Mouse (Mus musculus) T-helper 2 cell (primary cell): ENCODE data around the gene Slamf6.
"Not testable (repeated sequence)": the region's sequence is repeated elsewhere in the genome, so short reads cannot be mapped to it uniquely, and the experiment has no call there.

ENCODE experiments used
- in situ Hi-C: fragments of 300-600 bp; cut with MboI, MseI; formaldehyde crosslinking; loops from one replicate; pipeline ENCODE4 v1.15.1; 2025; ENCODE audit warnings: high pct_unique_total_duplicates

Slamf6 gene

GRCm38 (mm10) chr1:171955071-171955470 lies 37.8 kb downstream of the Slamf6 start:
- in situ Hi-C loops = no loop called here

- in situ Hi-C loops = no loop called here
Measured at GRCm38 (mm10) chr1:171957411-171957810, 40.1 kb downstream of the Slamf6 start.

GRCm38 (mm10) chr1:171960726-171961125 lies 43.4 kb downstream of the Slamf6 start:
- in situ Hi-C loops = no loop called here

DNA sequence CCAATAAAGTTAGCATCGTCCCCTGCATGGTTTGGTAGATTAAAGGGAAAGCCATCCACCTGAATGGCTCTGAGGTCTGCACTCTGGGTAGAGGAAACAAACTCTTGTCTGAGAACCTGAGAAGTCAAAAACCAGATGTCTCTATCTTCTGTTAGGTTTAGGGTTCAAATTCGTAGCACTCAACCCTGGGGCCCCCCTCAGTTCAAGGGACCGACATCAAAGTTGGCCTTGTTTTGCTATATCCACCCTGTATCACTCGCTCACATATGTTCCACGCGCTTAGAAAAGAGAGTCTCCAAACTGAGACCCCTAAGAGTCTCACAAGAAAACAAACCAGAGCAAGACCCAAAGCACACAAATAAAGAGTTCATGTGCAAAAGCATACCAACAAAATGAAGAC lies 44.4 kb downstream of the Slamf6 start:
- in situ Hi-C loops = no loop called here

- in situ Hi-C loops = no loop called here
Measured at GRCm38 (mm10) chr1:171963613-171964012, 46.3 kb downstream of the Slamf6 start.

GRCm38 (mm10) chr1:171966054-171966790 lies 48.9 kb downstream of the Slamf6 start:
- in situ Hi-C loops = no loop called here

- in situ Hi-C loops = no loop called here
Measured at GRCm38 (mm10) chr1:171969221-171969620, 51.9 kb downstream of the Slamf6 start.

DNA sequence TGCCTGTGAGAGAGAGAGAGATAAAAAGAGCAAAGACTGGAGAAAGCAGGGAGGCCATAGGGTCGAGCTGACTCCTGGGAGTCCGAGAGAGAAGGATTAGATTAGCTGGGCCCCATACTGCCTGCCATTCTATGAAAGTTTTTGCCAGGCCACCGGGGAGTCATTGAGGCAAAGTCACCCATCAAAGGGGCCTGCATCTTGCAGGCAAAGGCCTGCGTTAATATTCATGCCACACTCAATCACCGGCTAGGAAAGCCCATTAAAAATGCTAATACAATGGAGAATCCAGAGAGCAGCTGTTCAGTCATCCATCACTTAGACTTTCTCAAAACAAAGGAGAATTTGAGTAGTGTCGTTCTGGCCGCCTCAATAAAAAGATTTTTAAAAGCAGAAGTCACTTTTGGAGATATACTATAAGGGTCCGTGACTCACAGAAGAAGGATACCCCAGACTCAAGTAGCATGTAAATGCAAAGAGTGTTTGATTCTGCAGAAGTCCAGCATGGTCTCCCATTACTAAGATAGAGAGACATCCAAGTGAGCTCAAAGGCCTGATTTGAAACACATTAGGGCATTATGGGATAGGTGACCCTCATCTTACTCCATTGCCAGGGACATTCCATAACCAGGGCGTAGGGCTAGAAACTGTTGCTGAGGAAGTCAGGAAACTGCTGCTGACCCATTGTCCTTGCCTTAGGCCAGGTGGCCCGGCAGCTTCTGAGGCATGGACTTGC lies 53.7 kb downstream of the Slamf6 start:
- in situ Hi-C loops = no loop called here

DNA sequence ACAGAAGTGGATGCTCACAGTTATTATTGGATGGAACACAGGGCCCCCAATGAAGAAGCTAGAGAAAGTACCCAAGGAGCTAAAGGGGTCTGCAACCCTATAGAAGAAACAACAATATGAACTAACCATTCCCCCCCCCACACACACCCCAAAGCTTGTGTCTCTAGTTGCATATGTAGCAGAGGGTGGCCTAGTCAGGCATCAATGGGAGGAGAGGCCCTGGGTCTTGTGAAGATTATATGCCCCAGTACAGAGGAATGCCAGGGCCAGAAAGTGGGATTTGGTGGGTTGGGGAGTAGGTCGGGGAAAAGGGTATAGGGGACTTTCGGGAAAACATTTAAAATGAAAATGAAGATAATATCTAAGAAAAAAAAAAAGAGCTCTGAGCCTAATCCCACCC lies 57.0 kb downstream of the Slamf6 start:
- in situ Hi-C loops = not testable (repeated sequence)

DNA sequence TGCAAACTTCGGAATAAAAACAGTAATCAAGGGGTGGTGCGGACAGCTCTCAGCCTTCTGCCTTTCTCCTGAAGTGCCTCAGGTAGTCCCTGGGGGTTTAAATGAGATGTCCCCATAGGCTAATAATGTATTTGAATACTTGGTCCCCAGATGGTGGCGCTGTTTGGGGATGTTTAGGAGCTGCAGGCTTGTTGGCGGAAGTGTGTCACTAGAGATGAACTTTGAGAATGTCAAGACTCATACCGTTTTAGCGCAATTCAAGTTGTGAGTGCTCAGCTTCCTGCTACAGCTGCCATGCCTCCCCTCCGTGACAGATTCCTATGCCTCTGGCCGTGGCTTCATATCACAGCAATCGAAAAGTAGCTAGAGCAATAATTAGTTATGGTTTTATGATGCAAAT lies 58.1 kb downstream of the Slamf6 start:
- in situ Hi-C loops = no loop called here

GRCm38 (mm10) chr1:171975831-171976230 lies 58.5 kb downstream of the Slamf6 start:
- in situ Hi-C loops = no loop called here

GRCm38 (mm10) chr1:171976826-171977539 lies 59.7 kb downstream of the Slamf6 start:
- in situ Hi-C loops = no loop called here

- in situ Hi-C loops = no loop called here
Measured at GRCm38 (mm10) chr1:171977891-171978290, 60.6 kb downstream of the Slamf6 start.

GRCm38 (mm10) chr1:171979969-171980730 lies 62.8 kb downstream of the Slamf6 start:
- in situ Hi-C loops = loop anchor here (10.0 kb wide), 1 partner anchor 65 kb away; the partner anchor contains the start of gene Slamf6

DNA sequence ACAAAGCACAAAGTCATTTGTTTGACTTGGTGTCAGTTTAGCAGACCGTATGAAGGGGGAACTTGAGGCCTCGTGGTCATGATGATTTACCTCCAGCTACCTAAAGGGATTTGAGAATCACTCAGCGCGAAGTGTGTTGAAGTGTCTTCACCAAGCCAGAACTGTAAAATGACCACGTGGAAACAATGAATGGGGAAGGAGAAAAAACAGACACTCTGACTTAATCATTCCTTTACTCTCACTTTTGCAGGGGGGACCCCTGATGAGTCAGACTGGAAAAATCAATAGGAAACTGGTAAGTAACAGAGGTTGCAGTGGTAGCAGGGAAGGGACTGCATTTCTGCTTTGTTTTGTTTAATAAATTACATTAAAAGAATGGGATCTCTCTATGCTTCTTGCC lies 64.9 kb downstream of the Slamf6 start:
- in situ Hi-C loops = loop anchor here (10.0 kb wide), 1 partner anchor 67 kb away; the partner anchor contains the start of gene Slamf6

DNA sequence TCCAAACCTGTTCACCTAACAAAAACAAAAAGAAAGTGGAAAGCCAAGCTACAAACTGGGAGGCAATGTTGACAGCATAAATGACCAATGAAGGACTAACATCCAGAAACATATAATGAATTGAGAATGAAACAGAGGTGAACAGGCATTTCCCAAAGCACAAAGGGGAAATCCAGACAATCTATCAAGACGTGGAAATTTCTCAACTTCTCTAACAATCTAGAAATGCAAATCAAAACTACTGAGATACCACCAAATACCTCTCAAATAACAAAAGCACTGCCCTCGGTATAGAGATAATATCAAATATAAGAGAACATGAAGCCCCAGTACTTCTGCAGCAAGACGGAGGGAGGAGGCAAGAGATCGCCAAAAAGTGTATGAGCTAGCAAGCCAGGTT lies 65.4 kb downstream of the Slamf6 start:
- in situ Hi-C loops = loop anchor here (10.0 kb wide), 1 partner anchor 68 kb away; the partner anchor contains the start of gene Slamf6

- in situ Hi-C loops = loop anchor here (10.0 kb wide), 1 partner anchor 69 kb away; the partner anchor contains the start of gene Slamf6
Measured at GRCm38 (mm10) chr1:171983372-171984001, 66.2 kb downstream of the Slamf6 start.

GRCm38 (mm10) chr1:171984121-171984520 lies 66.8 kb downstream of the Slamf6 start:
- in situ Hi-C loops = loop anchor here (10.0 kb wide), 1 partner anchor 69 kb away; the partner anchor contains the start of gene Slamf6

- in situ Hi-C loops = no loop called here
Measured at GRCm38 (mm10) chr1:171991883-171992282, 74.6 kb downstream of the Slamf6 start.

GRCm38 (mm10) chr1:171992901-171993530 lies 75.7 kb downstream of the Slamf6 start:
- in situ Hi-C loops = no loop called here
